Mouse (Mus musculus) bone marrow macrophage, adult 2 months (primary cell): ENCODE measurements around the gene Mrpl58.

Experiments
- CTCF ChIP-seq: IDR thresholded peaks from 2 replicates; pipeline ENCODE4 v1.5.1; 2012; ENCODE audit warnings: low read depth, mild to moderate bottlenecking, low read length, moderate library complexity
- POLR2A ChIP-seq: IDR thresholded peaks from 2 replicates; pipeline ENCODE4 v1.6.1; 2012; ENCODE audit warnings: mild to moderate bottlenecking, low read depth, low read length, borderline replicate concordance

DNA sequence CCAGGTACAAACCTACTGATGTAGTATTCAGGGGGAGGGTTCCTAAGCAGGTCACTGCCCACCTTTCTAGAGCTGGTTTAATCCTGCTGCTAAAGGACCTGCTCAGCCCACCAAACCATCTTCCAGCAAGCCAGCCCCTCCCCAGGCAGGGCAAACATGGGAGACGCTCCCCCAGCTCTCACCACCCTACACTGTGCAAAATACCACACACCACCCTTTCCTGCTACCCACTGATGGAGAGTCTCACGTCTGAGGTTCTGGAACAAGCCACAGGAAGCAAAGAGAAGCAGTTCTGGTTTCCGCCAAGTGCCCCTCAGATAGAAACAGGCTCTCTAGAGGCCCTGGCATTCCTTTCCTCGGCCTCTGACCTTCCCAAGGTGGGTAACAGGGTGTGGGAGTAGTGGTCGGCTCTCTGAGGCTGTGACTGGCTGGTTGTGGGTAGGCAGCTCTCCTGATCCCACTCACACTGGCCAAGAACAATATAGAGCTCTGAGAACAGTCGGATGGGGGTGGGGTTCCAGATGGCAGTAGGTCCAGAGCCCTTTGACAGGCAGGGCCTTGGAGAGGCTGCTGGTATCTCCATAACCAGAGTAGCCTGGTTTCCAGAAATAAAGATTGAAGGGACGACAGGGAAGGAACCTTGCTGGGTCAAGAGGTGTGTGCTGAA, 37.4 kb upstream of the Mrpl58 start:
- TF ChIP-seq CTCF (no peak), POLR2A (no peak)
